Mouse (Mus musculus) brain, embryonic 14.5 days (tissue): ENCODE results near the gene Anxa9.

Experiments used
- CTCF ChIP-seq: fragments of 200-500 bp; IDR thresholded peaks from 2 replicates; pipeline ENCODE4 v1.5.1; 2012; ENCODE audit warnings: inconsistent platforms, mild to moderate bottlenecking, moderate library complexity, borderline replicate concordance; ENCODE audit not compliant: insufficient read depth, insufficient read length; ENCODE audit errors: extremely low read depth
- POLR2A ChIP-seq: fragments of 200-500 bp; IDR thresholded peaks from 2 replicates; pipeline ENCODE4 v1.6.1; 2012; ENCODE audit warnings: mild to moderate bottlenecking, inconsistent platforms, borderline replicate concordance; ENCODE audit not compliant: poor library complexity, insufficient read depth, insufficient read length, severe bottlenecking; ENCODE audit errors: extremely low read depth

DNA sequence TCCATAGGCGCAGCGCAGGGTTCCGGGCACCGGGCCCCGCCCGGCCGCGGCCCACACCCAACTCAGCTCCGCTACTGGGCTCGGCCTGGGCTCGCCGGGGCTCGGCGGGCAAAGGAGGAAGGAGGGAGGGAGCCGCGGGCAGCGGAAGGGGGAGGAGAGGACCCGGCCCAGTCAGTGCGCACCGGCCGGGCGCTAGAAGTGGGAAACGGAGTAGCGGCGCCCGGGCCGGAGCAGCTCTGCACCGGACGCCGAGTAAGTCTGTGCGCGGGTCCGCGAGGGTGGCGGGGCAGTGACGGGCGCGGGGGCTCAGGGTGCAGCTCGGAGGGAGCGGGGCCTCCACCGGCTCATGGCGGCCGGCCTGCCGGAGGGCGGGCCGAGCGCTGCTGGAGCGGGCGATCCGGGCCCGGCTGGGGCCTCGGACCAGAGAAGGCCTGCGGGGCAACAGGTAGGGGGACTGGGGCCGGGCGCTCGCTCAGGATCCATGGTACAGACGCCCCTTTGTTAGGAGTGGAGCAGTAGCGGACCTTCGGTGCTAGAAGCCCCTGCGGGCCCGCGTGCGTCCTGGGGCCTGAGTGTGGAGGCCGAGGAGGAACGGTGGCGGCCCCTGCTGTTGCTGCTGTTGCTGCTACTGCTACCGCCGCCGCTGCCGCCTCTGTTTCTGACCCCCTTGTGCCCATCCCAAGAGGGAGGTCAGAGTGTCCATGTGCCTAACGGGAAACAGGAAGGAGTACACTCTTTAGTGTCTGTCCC is 8.3 kb upstream of the Anxa9 start:
- TF ChIP-seq CTCF (peak; percentile 11; the same call in 1 of the 2 replicates), POLR2A (peak; percentile 61)
